Mouse (Mus musculus) left cerebral cortex, postnatal 36 days (tissue): Measurements from ENCODE around the gene Cnksr3. TPM values are rescaled to one million over a fixed set of nuclear protein-coding genes. Genes with fewer than 3 reads are reported as not detected.

Source experiments
- DNase-seq, 2 experiments: peaks; one replicate each; pipeline ENCODE4 v3.0.0; 2021 to 2022; ENCODE audit warnings: low spot score in 2 of 2, mixed read lengths in 1 of 2
- intact Hi-C: fragments of 180-260 bp; cut with DNase I; formaldehyde crosslinking; loops from one replicate; pipeline ENCODE4 v1.15.1; 2025
- total RNA-seq, 2 experiments: library from RNA; stranded (reverse); gene quantifications; 2 replicates each; pipeline ENCODE4 v1.2.3; 2021

Gene Cnksr3
- total RNA-seq, 2 experiments from 2014 or later = 6.1 to 7.1 TPM

GRCm38 (mm10) chr10:7198201-7198600 lies 13.8 kb downstream of the Cnksr3 start:
- no peak for DNase-seq
- intact Hi-C loops = no loop called here

- intact Hi-C loops = no loop called here
- DNase-seq = no peak
Observed at GRCm38 (mm10) chr10:7197733-7198132, 14.3 kb downstream of the Cnksr3 start.

GRCm38 (mm10) chr10:7196668-7197400 lies 15.2 kb downstream of the Cnksr3 start:
- intact Hi-C loops = no loop called here
- DNase-seq = no peak

- intact Hi-C loops = no loop called here
- DNase-seq = no peak
Observed at GRCm38 (mm10) chr10:7195927-7196326, 16.1 kb downstream of the Cnksr3 start.

- intact Hi-C loops = no loop called here
Observed at GRCm38 (mm10) chr10:7191721-7192413, 20.2 kb downstream of the Cnksr3 start.

GRCm38 (mm10) chr10:7189194-7189593 lies 22.8 kb downstream of the Cnksr3 start:
- DNase-seq = no peak
- intact Hi-C loops = no loop called here

More at GRCm38 (mm10) chr10:7191721-7192413, 20.2 kb downstream of the Cnksr3 start:
- DNase-seq = no peak

- DNase-seq = no peak
- intact Hi-C loops = no loop called here
Observed at GRCm38 (mm10) chr10:7187881-7188280, 24.2 kb downstream of the Cnksr3 start.

GRCm38 (mm10) chr10:7186992-7187391 lies 25.0 kb downstream of the Cnksr3 start:
- intact Hi-C loops = no loop called here

GRCm38 (mm10) chr10:7186018-7186417 lies 26.0 kb downstream of the Cnksr3 start:
- DNase-seq = no peak
- intact Hi-C loops = no loop called here

More at GRCm38 (mm10) chr10:7186992-7187391, 25.0 kb downstream of the Cnksr3 start:
- no peak for DNase-seq

GRCm38 (mm10) chr10:7183171-7183631 lies 28.8 kb downstream of the Cnksr3 start:
- no peak for DNase-seq
- intact Hi-C loops = no loop called here

- intact Hi-C loops = no loop called here
- DNase-seq = no peak
Observed at GRCm38 (mm10) chr10:7182555-7183170, 29.4 kb downstream of the Cnksr3 start.

- DNase-seq = no peak
- intact Hi-C loops = no loop called here
Observed at GRCm38 (mm10) chr10:7180296-7180695, 31.7 kb downstream of the Cnksr3 start.

- intact Hi-C loops = no loop called here
Observed at GRCm38 (mm10) chr10:7178571-7178970, 33.5 kb downstream of the Cnksr3 start.

GRCm38 (mm10) chr10:7176205-7176910 lies 35.7 kb downstream of the Cnksr3 start:
- intact Hi-C loops = no loop called here
- DNase-seq = no peak

More at GRCm38 (mm10) chr10:7178571-7178970, 33.5 kb downstream of the Cnksr3 start:
- DNase-seq = no peak

GRCm38 (mm10) chr10:7174480-7174879 lies 37.6 kb downstream of the Cnksr3 start:
- intact Hi-C loops = no loop called here
- no peak for DNase-seq

- no peak for DNase-seq
- intact Hi-C loops = no loop called here
Observed at GRCm38 (mm10) chr10:7173098-7173497, 38.9 kb downstream of the Cnksr3 start.

GRCm38 (mm10) chr10:7170434-7170833 lies 41.6 kb downstream of the Cnksr3 start:
- no peak for DNase-seq
- intact Hi-C loops = no loop called here

GRCm38 (mm10) chr10:7163031-7163430 lies 49.0 kb downstream of the Cnksr3 start:
- intact Hi-C loops = no loop called here
- DNase-seq = no peak

- intact Hi-C loops = no loop called here
- DNase-seq = peak in 1 of 2 experiments; percentile 23
Observed at GRCm38 (mm10) chr10:7159061-7159511, 53.0 kb downstream of the Cnksr3 start.
